In genomic region chr13:34857526-34857925, GRCm38 (mm10) we compare ENCODE assay signal across 8 mouse cellular contexts. TPM values are rescaled to one million over a fixed set of nuclear protein-coding genes. Genes with fewer than 3 reads are reported as not detected.
DNase-seq lines count a peak whose midpoint lies in the region; ATAC-seq and TF ChIP-seq lines count a peak whose summit lies in the region.

No protein-coding gene starts in this region.

- no peaks in the 10 kb centered on the region for H3K36me3 ChIP-seq in limb, embryonic 14.5 days (ENCODE audit: control insufficient read depth, insufficient read depth, low read length)

- H3K9me3 ChIP-seq in limb, embryonic 14.5 days (ENCODE audit: control insufficient read depth, low read length): peaks cover 21% of the 10 kb centered on the region

- no peak overlapping the region for H3K4me3 ChIP-seq in limb, embryonic 14.5 days (replicated peaks; ENCODE audit: low read length)

- H3K27ac ChIP-seq in limb, embryonic 14.5 days (replicated peaks; ENCODE audit: low read depth, low read length): no peak overlapping the region

- H3K4me2 ChIP-seq in limb, embryonic 14.5 days (replicated peaks; ENCODE audit: low read depth, low read length, severe bottlenecking): no peak overlapping the region

- no peak for TF ChIP-seq POLR2A in limb, embryonic 14.5 days (IDR thresholded peaks at IDR 0.05; ENCODE audit: borderline replicate concordance, extremely low read depth, insufficient read depth, insufficient read length)

- DNase-seq in frontal cortex, postnatal 25 days (ENCODE audit: low spot score in 2 of 2): no peak
- DNase-seq in testis, postnatal 10 days (ENCODE audit: low spot score): peak; percentile 61
- DNase-seq in testis, postnatal 14 days (ENCODE audit: low spot score): no peak
- DNase-seq in limb, embryonic 14.5 days (ENCODE audit: low spot score): peak; percentile 34
- DNase-seq in layer of hippocampus, postnatal 14 days (ENCODE audit: low spot score in 2 of 2): no peak

- H3K9ac ChIP-seq in limb, embryonic 14.5 days (ENCODE audit: low read depth, low read length, severe bottlenecking): no peak overlapping the region

- 0 out of 2 replicates have a peak, but pooled peaks have one; percentile 7 for ATAC-seq in frontal cortex, adult (ENCODE audit: low TSS enrichment)
- peak; percentile 58 for ATAC-seq in common myeloid progenitor, adult 5-6 weeks (replicated peaks; ENCODE audit: low read depth, poor library complexity, severe bottlenecking)
- ATAC-seq in limb, embryonic 14.5 days (ENCODE audit: low FRiP score, low read depth): no peak
- no peak for ATAC-seq in monocyte, adult 5-6 weeks (replicated peaks; ENCODE audit: insufficient number of reproducible peaks, low FRiP score, low TSS enrichment, poor library complexity, severe bottlenecking)

- no peaks in the 10 kb centered on the region for H3K27me3 ChIP-seq in limb, embryonic 14.5 days (ENCODE audit: control insufficient read depth, insufficient read depth, low read length)

- WGBS in limb, embryonic 14.5 days: 44% methylated on average over 2 of the region's 2 CpGs

- no peaks in the 10 kb centered on the region for H3K4me1 ChIP-seq in limb, embryonic 14.5 days (ENCODE audit: control insufficient read depth, insufficient read depth, low read length)

RNA-seq across cellular contexts. Expression of gene Prpf4b, which starts 17.6 kb away (rescaled TPM):
- 183 and 199 TPM in 2 replicates for total RNA-seq in common myeloid progenitor, adult 5-6 weeks (2017)
- 112 and 155 TPM in 2 replicates for polyA plus RNA-seq in limb, embryonic 14.5 days (2012; rRNA removed)
- polyA plus RNA-seq in limb, embryonic 14.5 days (2014; fragmentation: Nextera tagmentation; extraction: Ambion mirVana): 81.1 and 88.5 TPM in 2 replicates
- 10 to 100 TPM; 90.7 to 93.2 TPM for total RNA-seq in layer of hippocampus, postnatal 14 days (2021)
- 177 to 290 TPM (median 189 TPM) in 3 replicates for total RNA-seq in monocyte, adult 5-6 weeks (2017)

Comparison
In these comparisons a context has a peak if more than half of its experiments do, and no peak if none do; other contexts are left out.
1. DNase-seq: peak in testis, postnatal 10 days (single experiment) and limb, embryonic 14.5 days (single experiment); none in frontal cortex, postnatal 25 days (0 of 2), testis, postnatal 14 days (single experiment) and layer of hippocampus, postnatal 14 days (0 of 2).
2. ATAC-seq: peak in frontal cortex, adult (single experiment) and common myeloid progenitor, adult 5-6 weeks (single experiment); none in limb, embryonic 14.5 days (single experiment) and monocyte, adult 5-6 weeks (single experiment).